Mouse (Mus musculus) common myeloid progenitor, adult 5-6 weeks (primary cell): ENCODE data around the gene Tmprss2. TPM values are rescaled to one million over a fixed set of nuclear protein-coding genes. Genes with fewer than 3 reads are reported as not detected.
"Not testable (repeated sequence)": the region's sequence is repeated elsewhere in the genome, so short reads cannot be mapped to it uniquely, and the experiment has no call there.

Experiments
- ATAC-seq: replicated peaks from 2 replicates; pipeline ENCODE4 v1.8.0; 2016; ENCODE audit warnings: low read depth, mild to moderate bottlenecking, moderate TSS enrichment, inconsistent platforms; ENCODE audit not compliant: poor library complexity, severe bottlenecking
- total RNA-seq: library from RNA; stranded (forward); fragments of 200-1000, 187-1606 nt; gene quantifications from 2 replicates; pipeline ENCODE4 v1.2.3, GENCODE M21; 2017

Gene Tmprss2
- total RNA-seq, 1 experiment from 2014 or later, result not detected

GRCm38 (mm10) chr16:97593816-97594509 is 17.0 kb downstream of the Tmprss2 start:
- no peak for ATAC-seq

DNA sequence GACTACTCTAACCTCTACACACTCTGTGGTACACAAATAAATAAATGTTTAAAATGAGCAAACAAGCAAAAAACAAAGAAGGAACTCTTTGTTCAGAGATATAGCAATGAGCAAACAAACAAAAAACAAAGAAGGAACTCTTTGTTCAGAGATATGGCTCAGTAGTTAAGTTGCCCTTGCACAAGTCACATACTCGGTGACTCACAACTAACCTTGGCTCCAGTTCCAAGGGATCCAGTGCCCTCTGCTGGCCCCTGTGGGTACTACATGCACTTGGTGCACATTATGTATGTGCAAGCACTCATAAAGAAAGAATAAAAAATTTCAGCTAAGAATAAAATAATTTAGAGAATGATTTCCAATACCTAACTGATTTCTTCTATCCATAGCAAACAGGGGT is 17.9 kb downstream of the Tmprss2 start:
- ATAC-seq, result peak; percentile 96

DNA sequence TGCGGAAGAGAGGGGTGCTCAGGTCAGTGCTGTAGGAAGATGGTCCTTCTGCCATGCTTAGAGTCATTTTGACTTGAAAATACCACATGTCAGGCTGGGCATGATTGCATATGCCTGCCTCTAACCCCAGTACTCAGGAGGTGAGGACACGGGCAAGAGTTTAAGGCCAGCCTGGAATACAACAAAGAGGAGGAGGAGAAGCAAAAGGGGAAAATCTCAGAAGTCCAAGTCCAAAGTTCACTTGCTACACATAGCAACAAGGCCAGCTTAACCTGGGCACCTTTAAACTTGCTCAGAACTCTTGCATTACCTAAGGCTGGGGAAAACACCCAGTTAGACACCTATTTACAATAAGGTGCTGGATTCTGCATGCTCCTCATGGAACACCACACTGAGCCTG is 19.5 kb downstream of the Tmprss2 start:
- no peak for ATAC-seq

DNA sequence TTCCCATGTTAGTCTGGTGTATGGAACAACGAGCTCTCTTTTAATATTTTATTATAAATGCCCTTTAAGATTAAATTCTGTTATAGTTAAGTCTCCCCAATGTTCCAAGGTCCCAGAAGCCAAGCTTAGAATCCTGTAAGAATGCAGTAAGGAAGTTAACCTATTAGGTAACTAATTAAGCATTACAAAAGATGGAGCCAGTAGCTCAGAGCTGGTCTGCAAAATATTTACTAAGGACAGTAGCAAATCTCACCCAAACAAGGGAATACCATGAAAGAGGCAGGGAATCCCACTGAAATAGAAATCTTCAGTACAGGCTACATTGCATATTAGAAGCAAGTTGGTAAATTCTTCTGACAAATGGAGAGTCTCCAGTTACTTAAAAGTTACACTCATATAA is 28.1 kb downstream of the Tmprss2 start:
- ATAC-seq, result not testable (repeated sequence)

GRCm38 (mm10) chr16:97569426-97569825 is 41.6 kb downstream of the Tmprss2 start:
- ATAC-seq, result no peak

- ATAC-seq, result no peak
Measured at GRCm38 (mm10) chr16:97568662-97569061, 42.3 kb downstream of the Tmprss2 start.

DNA sequence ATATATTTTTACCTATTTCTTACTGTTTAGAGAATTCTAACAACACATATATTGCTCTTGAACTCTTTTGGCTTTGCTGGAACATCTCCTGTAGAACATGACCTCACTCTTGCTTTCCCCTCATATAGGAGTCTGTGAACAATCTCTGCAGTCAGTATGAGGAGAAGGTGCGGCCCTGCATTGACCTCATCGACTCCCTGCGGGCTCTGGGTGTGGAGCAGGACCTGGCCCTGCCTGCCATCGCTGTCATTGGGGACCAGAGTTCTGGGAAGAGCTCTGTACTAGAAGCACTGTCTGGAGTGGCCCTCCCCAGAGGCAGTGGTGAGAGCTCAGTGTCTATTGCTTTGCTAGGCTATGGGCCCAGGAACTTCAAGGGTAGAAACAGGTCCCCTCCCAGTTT is 66.7 kb downstream of the Tmprss2 start:
- ATAC-seq, result no peak

DNA sequence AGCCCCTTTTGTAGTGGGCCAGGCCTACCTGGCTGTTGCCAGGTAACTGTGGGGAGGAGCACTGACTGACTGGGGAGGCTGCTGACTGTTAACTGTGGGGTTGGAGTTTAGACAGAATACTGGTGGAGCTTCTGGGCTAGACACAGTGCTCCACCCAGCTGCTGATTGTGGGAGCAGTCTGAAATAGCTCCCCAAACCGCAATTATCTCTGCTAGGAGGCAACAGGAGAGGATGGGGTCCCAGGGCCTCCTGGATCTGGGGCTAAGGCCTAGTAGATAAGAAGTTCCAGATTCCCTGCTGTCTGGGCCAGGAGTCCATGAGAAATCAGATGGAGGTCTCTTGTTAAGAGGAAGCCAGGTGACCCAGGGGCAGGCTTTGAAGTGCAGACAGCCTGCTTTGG is 74.1 kb downstream of the Tmprss2 start:
- ATAC-seq, result no peak

- peak; percentile 67 for ATAC-seq
Measured at GRCm38 (mm10) chr16:97535808-97536413, 75.1 kb downstream of the Tmprss2 start.

DNA sequence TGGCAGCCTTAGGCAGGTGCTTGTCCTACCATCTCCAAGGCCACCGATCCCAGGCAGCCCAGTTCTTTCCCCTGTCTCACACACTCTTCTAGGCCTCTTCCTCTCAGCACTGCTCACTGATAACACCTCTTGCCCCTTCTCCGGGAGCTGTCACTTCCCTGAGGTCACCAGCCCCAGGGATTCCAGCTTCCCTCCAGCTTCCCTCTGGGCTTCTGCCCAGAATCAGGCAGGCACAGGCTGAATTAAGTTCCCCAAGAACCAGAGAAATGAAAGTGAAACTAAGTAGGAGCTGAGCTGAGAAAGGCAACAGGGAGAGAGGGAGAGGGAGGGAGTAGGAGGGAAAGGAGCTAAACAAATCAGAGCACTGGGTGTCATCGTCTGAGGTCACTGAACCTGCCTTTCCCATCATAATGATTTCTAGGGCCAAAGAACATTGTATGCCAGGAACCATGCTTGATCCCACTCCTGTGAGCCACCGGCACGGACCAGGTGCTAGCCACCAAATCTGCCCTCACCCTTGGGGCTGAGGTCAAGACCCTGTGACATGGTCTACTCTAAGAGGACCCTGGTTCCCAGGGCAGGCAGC is 76.0 kb downstream of the Tmprss2 start:
- ATAC-seq, result peak; percentile 76

- ATAC-seq, result no peak
Measured at GRCm38 (mm10) chr16:97534448-97534847, 76.5 kb downstream of the Tmprss2 start.

DNA sequence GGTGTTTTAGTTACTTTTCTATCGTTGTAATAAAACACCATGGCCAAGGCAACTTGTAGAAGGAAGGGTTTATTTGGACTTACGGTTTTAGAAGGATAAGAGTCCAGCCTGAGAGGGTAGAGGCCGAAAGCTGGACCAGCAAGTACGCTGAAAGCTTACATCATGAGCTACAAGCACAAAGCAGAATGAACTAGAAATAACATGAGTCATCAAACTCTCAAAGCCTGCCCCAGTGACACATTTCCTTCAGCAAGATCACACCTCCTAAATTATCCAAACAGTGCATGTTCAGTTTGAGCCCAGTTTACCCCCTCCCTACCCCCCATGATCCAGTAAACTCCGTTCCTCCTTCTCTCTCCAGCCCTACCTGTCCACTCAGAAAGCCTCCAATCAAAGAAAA is 77.2 kb downstream of the Tmprss2 start:
- no peak for ATAC-seq

- ATAC-seq, result no peak
Measured at GRCm38 (mm10) chr16:97533126-97533525, 77.9 kb downstream of the Tmprss2 start.

GRCm38 (mm10) chr16:97529241-97529640 is 81.8 kb downstream of the Tmprss2 start:
- no peak for ATAC-seq

DNA sequence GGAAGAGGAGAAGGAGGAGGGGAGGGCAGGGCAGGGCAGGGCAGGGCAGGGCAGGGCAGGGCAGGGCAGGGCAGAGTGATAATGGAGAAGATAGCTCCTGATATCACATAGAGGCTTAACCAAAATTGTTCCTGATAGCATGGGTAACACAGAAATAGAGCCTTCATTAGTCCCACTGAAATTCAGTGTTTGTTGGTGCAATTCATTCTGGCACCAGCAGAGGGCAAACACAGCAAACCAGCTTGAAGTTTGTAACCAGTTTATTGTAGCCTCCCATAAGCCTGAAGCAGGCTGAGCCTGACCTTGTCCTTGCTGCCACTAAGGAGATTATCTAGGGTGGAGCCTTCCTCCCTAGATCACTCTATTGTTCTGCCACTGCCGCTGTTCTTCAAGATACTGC is 88.0 kb downstream of the Tmprss2 start:
- ATAC-seq, result peak; percentile 94

GRCm38 (mm10) chr16:97521983-97522382 is 89.0 kb downstream of the Tmprss2 start:
- no peak for ATAC-seq

DNA sequence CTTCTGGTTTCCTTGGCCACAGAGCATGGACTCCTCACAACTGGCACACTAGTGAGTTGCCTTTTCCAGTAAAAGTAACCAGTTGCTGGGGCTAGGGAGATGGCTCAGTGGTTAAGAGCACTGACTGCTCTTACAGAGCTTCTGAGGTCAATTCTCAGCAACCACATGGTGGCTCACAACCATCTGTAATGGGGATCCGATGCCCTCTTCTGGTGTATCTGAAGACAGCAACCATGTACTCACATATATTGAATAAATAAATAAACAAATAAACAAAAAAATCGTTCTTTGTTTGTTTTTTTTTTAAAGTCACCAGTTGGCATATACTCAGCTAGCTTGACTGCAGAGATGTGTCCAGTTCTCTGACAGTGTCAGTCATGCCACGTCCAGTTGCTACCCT is 94.7 kb downstream of the Tmprss2 start:
- ATAC-seq, result no peak

Other genes with a start within 250 kb of the Tmprss2 start
- gene Mx1, start 148.3 kb downstream of the Tmprss2 start, total RNA-seq, result 10.9 and 12.1 TPM in 2 replicates
- gene Fam3b, start 96.4 kb downstream of the Tmprss2 start, total RNA-seq, result 0.96 TPM in 1 of 2 replicates, not detected in the other
- gene Ripk4, start 152.6 kb upstream of the Tmprss2 start, total RNA-seq, result not detected in 2 replicates
- 6.4 and 16.6 TPM in 2 replicates for gene Prdm15, start 240.7 kb upstream of the Tmprss2 start, total RNA-seq